Mouse (Mus musculus) adrenal gland (tissue): Measurements from ENCODE around the gene Rit1.
"Not testable (repeated sequence)": the region's sequence is repeated elsewhere in the genome, so short reads cannot be mapped to it uniquely, and the experiment has no call there.

ENCODE experiments used
- intact Hi-C: fragments of 180-260 bp; cut with DNase I; formaldehyde crosslinking; loops from one replicate; pipeline ENCODE4 v1.15.1; 2025
- long read RNA-seq, 2 experiments: library from polyadenylated mRNA; unstranded; transcript quantifications; one replicate each; pipeline ENCODE4 v2.0.0; 2020; ENCODE audit warnings: borderline replicate concordance in 1 of 2; ENCODE audit not compliant: insufficient replicate concordance in 1 of 2

The Rit1 gene
- long read RNA-seq, experiment 1, transcript Rit1-201 (6 exons, 1,204 nt) = major isoform, 24 of 39 reads
- long read RNA-seq, experiment 1, partial matches to known transcripts = 2 of 39 reads
- long read RNA-seq, experiment 1, other reads (novel, unspliced or antisense) = 11 of 39 reads
- long read RNA-seq, experiment 2, transcript Rit1-201 (6 exons, 1,204 nt) = major isoform, 38 of 56 reads
- long read RNA-seq, experiment 2, partial matches to known transcripts = 2 of 56 reads
- long read RNA-seq, experiment 2, other reads (novel, unspliced or antisense) = 11 of 56 reads

DNA sequence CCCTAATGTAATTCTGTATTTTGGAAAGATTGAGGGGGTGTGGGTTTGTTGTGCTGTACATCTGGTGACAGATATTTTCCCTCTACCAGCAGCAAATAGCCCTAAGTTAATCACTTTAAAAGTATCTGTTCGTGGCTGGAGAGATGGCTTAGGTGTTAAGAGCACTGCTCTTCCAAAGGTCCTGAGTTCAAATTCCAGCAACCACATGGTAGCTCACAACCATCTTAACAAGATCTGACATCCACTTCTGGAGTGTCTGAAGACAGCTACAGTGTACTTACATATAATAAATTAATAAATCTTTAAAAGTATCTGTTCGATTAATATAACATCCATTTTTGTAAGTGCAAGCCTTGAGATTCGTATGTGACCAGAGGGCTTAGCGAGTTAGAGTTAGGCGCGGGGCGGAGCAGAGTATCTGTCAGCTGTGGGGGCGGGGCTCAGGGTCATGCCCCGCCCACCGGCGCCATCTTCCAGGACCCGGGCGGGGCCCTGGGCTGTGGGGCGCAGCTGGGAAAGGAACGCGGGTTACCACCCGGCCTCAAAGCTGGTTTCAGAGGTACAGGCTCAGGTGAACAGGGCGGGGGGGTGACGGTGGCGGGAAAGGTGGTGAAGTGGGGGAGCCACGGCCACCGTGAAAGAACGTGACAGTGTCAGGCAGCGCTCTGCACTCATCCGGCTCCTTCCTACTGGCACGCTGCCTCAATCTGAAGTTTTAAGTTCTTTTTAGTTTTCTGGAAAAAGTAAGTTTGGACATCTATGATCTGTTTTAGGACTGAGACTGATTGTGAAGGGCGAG is at the start of gene Rit1:
TSS of gene Rit1 (plus strand) at position 440 of the 799 bp plus-strand sequence.
- intact Hi-C loops = no loop called here

DNA sequence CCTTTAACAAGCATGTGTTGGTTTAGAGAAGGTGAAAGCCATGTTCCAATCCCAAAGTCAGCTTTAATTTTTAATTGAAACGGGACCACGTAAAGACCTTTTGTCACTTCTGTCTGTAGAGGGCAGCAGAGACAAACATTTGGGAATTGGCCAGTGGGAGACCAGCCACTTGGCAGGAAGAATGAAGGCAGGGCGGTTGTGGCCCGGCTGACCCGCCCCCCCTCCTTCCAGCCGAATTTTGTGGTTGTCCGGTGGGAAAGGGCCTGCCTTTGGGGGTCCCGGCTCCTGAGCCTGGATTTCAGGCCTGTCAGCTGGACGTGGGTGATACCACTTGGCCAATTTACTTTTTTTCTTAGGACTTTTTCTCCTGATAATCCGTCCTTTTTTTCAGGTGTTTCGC is 39.2 kb upstream of the Rit1 start:
- intact Hi-C loops = no loop called here

DNA sequence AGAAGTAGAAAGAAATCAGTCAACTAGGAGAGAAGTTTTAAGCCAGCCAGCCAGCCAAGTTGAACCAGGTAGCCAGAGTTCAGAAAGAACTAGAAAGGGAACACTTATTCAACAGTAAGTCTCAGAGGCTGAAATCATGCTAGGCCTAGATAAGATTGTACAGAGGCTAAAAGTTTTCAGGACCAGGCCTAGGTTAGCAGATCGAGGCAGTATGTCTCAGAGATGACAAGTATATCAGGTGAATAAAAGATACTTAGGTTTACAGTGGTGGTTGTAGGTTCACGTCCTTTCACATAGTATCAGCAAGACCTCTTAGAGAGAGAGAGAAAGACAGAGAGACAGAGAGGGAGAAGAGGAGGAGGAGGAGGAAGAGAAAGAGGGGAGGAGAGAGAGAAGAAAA is 32.8 kb upstream of the Rit1 start:
- intact Hi-C loops = no loop called here

DNA sequence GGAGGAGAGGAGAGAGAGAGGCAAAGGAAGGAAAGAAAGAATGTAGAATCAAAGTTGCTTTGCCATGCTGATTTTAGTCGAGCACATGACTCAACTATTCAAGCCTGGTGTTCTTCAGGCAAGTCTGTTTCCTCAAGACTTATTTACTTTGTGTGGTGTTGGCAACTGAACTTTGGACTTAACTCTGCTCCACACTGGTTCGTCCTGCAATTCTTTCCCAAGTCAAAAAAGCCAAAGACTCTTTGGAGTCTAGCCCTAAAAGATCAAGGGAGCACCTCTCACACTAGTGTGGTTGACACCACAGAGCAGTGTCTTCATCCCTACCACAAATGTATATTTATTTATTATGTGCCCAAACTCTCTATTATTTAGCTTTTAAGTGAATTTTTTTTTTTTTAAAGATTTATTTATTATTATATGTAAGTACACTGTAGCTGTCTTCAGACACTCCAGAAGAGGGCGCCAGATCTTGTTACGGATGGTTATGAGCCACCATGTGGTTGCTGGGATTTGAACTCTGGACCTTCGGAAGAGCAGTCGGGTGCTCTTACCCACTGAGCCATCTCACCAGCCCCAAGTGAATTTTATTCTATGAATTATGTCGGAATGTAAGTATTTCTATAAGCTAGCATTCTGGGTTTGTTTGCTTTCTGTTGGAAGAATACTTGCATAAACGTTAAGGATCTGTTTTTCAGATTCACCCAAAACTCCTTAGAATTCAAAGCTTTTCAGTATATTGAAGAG is 32.2 kb upstream of the Rit1 start:
- intact Hi-C loops = no loop called here

DNA sequence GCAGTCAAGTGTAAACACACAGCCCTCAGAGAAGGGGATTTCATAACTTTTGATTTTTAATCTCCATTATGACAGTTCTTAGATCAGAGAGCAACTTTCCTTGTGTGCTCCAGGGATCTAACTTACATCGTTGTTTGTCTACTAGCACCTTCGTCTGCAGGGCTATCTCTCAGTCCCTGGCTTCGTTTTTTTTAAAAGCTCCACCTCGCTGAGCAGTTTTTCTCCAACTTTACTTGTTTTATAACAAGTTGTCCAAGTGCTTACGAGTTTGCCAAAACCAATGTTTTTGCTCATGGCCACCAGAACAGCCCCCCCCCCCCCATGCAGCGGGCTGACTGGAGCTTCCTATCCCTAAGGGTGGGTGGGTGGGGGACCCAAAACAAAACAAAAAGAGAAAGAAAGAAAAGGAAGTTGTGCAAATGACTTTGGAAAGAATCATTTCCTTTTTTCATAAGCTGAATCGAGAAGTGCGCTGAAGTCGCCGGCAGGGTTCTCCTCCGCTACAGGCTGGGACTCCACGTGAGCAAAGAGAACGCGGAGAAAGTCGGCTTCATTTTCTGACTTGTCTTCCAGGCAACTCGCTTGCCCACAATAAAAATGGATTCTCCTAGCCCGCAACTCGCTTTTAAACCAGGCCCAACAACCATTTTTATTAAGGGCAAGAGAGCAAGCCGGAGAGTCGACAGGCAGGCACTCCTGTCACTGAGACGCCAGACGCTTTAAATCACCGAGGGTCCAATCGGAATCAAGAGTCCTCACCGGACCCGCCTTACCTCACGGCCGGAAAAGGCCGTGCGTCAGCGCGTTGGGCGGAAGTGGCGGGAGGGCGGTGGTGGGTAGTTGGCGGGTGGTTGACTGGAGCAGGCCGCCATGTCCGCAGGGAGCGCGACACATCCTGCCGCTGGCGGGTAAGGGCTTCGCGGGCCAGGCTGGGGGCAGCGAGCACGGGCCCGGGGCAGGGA is 31.4 kb upstream of the Rit1 start, which contains the start of gene Khdc4:
TSS of gene Khdc4 (plus strand) at position 824 of the 962 bp plus-strand sequence.
- intact Hi-C loops = loop anchor here (5.0 kb wide), 1 partner anchor 52 kb away; no protein-coding TSS in a partner anchor

DNA sequence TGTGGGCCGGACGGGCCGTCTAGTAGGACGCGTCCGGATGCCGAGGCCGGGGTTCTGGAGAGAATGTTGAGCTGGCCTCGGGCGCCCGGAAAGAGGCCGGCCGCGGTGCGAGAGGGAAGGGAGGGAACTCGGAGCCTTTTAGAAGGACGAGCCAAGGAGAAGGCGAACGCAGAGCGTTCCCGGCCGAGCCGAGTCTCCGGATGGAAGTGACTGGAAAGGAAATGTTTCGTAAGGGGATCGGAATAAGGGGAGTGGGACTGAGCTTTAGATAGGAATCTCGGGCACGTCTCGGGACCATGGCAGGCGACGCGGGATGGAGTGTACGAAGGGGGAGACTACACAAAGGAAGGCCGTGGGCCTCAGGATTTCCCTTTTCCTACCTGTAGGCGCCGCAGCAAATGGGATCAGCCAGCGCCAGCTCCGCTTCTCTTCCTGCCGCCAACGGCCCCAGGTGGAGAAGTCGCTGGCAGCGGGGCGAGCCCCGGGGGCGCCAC is 30.6 kb upstream of the Rit1 start:
- intact Hi-C loops = loop anchor here (5.0 kb wide), 1 partner anchor 51 kb away; no protein-coding TSS in a partner anchor

DNA sequence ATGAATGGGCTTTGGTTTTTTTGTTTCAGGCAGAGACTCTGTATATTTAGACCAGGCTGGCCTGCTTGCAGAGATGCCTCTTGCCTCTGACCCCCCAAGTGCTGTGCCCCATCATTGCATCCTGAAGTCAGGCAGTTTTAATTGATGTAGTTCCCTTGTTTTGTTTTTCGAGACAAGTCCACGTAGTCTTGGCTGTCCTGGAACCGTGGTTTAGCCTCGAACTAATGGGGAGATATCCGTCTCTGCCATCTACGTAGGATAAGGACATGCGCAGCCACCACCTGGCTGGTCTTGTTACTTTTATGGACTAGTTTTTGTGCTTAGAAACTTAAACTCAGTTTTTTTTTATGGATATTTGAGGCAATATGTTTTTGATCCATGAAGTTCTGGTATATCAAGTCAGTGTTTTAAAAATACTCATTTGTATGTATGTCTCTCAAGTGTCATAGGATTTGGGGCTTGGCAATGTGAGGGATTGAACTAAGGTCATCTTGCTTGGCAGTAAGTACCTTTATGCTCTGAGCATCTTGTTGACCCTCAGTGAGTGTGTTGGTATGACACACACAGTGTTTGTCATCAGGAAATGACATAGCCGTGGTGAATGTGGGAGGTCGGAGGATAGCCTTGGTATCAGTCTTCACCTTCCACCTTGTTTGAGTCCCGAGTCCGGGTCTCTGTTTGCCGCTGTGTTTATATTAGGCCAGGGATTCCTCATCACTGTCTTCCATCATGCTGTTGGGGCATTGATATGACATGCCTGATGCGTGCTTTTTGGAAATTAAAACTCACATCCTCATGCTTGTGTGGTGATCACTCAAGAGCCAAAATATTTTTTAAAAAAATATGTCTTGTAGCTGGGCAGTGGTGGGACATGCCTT is 29.7 kb upstream of the Rit1 start:
- intact Hi-C loops = loop anchor here (5.0 kb wide), 1 partner anchor 50 kb away; no protein-coding TSS in a partner anchor

DNA sequence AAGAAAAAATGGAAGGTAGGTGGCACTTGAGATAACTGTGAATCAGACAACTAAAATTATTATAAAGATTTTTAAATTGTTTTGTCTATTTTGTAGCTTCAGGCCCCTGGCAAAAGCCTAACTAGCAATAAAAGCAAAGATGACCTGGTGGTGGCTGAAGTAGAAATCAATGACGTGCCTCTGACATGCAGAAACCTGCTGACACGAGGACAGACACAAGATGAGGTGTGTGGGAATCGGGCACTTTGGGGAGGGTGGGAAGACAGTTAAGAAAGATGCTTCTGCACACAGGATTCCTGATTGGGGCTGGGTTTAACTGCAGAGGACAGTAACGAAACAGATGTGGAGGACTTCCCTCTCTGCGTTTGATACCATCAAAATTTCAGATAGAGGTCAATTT is 27.6 kb upstream of the Rit1 start:
- intact Hi-C loops = loop anchor here (5.0 kb wide), 1 partner anchor 48 kb away; no protein-coding TSS in a partner anchor

DNA sequence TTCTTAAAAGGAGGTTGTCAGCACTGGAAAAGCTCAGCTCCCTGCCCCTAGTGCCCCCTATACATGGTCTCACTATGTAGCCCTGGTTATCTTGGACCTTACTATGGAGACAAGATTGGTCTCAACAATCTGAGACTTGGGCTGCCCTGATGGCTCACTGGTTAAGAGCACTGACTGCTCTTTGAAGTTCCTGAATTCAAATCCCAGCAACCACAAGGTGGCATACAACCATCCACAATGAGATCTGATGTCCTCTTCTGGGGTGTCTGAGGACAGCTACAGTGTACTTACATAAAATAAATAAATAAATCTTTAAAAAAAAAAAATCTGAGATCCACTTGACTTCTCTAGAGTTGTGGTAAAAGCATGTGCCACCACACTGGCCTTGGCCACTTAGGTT is 21.1 kb upstream of the Rit1 start:
- intact Hi-C loops = no loop called here

DNA sequence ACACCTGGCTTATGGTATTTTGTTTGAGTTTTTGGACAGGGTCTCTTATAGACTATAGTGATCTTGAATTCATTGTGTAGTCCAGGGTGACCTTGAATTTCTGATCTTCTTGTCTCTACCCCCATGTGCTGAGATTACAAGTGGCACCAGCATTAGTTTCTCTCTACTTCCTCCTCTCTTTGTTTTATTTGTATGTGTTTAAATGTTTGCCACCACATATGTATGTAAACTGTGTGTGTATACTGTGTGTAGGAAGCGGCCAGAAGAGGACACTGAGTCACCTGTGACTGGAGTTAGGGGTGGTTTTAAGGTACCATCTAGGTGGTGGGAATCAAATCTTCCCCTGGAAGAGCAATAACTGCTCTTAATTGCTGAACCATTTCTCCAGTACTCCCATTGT is 18.6 kb upstream of the Rit1 start:
- intact Hi-C loops = no loop called here

DNA sequence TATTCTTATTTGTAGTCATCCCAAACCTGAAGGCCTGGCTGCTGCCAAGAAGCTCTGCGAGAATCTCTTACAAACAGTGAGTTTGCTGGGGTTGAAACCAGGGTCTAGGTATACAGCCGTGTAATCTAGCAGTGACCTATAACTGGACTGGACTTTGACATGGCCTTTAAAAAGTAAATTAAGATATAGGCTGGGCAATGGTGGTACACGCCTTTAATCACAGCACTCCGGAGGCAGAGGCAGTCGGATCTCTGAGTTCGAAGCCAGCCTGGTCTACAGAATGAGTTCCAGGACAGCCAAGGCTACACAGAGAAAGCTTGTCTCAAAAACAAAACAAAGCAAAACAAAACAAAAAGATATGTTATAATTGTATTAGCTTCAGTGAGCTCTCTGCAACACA is 17.8 kb upstream of the Rit1 start:
- intact Hi-C loops = no loop called here

DNA sequence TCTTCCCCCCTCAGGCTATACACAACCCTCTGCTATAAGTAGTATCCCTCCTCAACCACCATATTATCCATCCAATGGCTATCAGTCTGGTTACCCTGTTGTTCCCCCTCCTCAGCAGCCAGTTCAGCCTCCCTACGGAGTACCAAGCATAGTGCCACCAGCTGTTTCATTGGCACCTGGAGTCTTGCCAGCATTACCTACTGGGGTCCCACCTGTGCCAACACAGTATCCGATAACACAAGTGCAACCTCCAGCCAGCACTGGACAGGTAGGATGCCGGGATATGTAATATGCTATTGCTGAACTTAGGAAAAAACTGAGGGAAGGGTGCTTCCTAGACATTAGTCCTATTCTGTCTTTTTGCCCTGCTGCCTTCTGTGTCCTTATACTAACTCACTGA is 16.4 kb upstream of the Rit1 start:
- intact Hi-C loops = loop anchor here (10.0 kb wide), 1 partner anchor 345 kb away; no protein-coding TSS in a partner anchor

DNA sequence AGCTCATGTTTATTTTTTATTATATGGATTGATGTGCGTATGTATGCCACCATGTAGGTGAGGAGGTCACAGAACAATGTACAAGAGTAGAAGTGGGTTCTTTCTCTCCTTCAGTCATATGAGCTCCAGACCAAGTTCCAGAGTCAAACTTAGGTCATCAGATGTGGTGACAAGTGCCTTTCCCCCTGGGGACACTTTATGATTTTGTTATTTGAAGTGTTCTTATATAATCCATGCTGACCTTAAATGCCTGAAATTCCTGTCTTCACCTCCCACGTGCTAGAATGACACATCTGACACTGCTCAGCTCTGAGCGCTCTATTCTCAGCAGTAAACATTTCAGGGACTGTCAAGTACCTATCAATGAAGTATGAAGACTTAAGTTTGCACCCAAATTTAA is 15.4 kb upstream of the Rit1 start:
- intact Hi-C loops = loop anchor here (10.0 kb wide), 1 partner anchor 344 kb away; no protein-coding TSS in a partner anchor

DNA sequence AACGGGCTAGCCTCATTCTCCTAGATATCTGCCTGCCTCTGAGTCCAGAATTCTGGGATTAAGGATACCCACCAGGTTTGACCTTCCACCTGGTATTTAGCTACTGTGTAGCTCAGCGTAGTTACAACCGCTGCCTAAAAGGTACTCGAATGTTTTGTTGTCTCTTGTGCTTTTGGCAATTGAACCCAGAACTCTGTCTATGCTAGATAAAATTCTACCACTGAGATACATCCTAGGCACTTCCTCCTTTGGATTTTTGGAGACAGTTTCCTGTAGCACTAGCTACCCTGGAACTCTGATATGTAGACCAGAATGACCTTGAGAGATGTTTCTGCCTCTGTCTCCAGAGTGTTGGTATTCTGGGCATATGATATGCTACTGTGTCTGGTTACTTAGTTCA is 2.9 kb upstream of the Rit1 start:
- intact Hi-C loops = no loop called here

DNA sequence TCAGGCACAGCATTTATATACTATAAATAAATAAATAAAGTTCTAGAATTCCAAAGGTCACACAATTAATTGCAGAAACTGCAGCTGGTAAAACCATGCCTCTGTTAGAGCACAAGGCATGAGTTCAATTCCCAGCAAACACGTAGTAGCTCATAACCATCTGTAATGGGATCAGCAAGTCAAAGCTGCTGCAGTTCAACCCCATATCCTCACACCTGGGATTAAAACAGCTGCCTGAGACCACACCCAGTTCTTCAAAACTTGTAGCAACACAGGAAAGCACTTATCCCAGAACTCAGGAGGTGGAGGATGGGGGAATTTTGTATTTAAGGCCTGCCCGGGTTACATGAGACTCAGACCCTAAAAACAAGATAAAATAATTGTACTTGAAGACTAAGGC is 1.9 kb upstream of the Rit1 start:
- intact Hi-C loops = no loop called here

DNA sequence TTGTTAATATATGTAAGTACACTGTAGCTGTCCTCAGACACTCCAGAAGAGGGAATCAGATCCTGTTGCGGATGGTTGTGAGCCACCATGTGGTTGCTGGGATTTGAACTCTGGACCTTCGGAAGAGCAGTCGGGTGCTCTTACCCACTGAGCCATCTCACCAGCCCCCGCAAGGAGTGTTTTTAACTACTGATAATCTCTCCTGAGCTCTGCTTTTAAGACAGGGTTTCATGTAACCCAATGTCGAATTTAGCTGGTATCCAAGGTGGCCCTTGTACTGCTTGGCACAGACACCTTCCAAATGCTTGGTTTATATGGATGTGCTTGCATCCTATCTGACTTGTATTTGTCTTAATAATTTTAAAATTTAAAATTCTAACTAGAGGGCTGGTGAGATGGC is 922 bp upstream of the Rit1 start:
- intact Hi-C loops = not testable (repeated sequence)

DNA sequence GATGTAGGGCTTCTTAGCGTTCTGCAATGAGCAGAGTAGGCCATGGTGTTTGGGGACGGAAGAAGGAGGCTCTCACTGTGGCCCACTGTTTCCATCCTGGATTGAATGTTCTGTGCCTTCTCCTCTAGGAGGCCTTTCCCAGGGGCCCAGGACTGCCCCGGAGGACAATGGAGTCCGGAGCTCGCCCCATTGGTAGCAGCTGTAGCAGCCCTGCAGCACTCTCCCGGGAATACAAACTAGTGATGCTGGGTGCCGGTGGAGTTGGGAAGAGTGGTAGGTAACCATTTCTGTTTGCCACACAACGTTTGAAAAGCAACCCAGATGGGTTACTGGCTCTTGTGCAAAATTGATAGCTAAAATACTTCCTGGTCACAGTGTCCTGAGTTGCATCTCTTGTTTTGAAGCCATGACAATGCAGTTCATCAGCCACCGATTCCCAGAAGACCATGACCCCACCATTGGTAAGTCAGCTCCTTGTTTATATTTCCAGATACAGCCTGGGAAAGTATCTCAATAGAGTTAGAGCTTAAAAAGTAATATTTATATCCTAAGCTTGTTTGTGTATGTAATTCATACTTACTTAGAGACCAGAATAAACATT is 660 bp downstream of the Rit1 start:
- intact Hi-C loops = no loop called here

DNA sequence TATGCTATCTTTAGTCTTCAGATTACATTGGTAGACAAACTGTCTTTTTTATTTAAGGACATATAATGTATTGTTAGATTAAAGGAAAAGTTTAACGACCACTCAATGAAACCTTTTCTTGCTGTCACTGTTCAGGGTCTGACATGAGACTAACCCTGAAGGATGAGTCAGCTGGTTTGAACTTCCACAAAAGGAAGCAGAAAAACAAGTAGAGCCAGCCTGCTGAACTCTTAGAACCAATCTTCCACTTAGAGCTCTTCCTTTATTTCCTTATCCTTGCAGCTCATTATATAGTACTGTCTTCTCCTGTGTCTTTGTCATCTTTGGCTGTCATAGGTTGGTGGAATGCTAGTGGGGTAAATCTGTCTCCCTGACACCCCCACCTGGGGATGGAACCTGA is 1.2 kb downstream of the Rit1 start:
- intact Hi-C loops = no loop called here

DNA sequence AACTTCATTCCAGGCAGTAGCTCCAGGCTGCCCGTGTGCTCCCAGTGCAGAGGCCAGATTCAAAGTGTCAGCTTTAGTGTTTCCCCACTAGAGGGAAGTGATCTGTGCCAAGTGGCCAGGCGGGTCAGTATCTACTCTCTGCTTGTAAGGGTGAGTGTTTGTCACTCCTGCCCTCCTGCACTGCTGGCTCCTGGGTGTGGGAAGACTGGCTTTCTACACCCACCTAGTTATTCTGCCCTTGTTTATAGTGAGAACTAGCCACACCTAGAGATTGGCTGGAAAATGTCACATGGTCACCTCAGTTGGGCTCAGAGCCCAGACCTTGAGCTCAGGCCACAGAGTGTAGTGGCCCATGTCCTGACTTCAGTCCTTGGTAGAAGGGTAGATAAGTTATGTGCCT is 2.5 kb downstream of the Rit1 start:
- intact Hi-C loops = no loop called here
